22 mouse cellular contexts compared by ENCODE assay signal in genomic region chr19:60344911-60345310, GRCm38 (mm10).
DNase-seq lines count a peak whose midpoint lies in the region; TF ChIP-seq lines count a peak whose summit lies in the region.
"Had no signal": no experiment of that assay in that cellular context is flagged by ENCODE, and none has a peak within 500 bp of the region (broad histone marks: within the 10 kb centered on the region; RNA-seq: fewer than 3 reads in every experiment).

No protein-coding gene starts in this region.

- no peak overlapping the region for H3K27ac ChIP-seq in MEL (ENCODE audit: control insufficient read depth, low read depth, low read length)
- H3K27ac ChIP-seq: embryonic facial prominence, embryonic 10.5 days; embryonic facial prominence, embryonic 12.5 days; forebrain, embryonic 13.5 days; forebrain, embryonic 15.5 days had no signal

- TF ChIP-seq POLR2A in MEL (IDR thresholded peaks at IDR 0.05; ENCODE audit: control insufficient read depth in 1 of 2, insufficient read depth in 1 of 2, low read depth in 1 of 2, low read length in 2 of 2, poor library complexity in 1 of 2): no peak

- no peaks in the 10 kb centered on the region; the same call in 1 of the 2 replicates for H3K27me3 ChIP-seq in E14TG2a.4 (ENCODE audit: insufficient read depth, low read length)
- H3K27me3 ChIP-seq in MEL (ENCODE audit: control insufficient read depth in 1 of 2, insufficient read depth in 2 of 2, low read length in 2 of 2): peaks cover 7 to 9% of the 10 kb centered on the region in 2 experiments; a peak in 3 of 4 replicates
- H3K27me3 ChIP-seq: CH12.LX; embryonic facial prominence, embryonic 12.5 days; forebrain, embryonic 13.5 days; forebrain, embryonic 15.5 days had no signal

- H3K4me1 ChIP-seq in E14TG2a.4 (replicated peaks; ENCODE audit: low read depth, low read length) (no peaks in the 10 kb centered on the region), MEL (ENCODE audit: control insufficient read depth in 1 of 2, insufficient read depth in 2 of 2, low read length in 2 of 2) (no peaks in the 10 kb centered on the region)
- H3K4me1 ChIP-seq: embryonic facial prominence, embryonic 10.5 days; embryonic facial prominence, embryonic 12.5 days; forebrain, embryonic 13.5 days; forebrain, embryonic 15.5 days had no signal

- TF ChIP-seq CTCF in E14TG2a.4 (conservative IDR thresholded peaks at IDR 0.05; ENCODE audit: low read length): peak; percentile 60
- TF ChIP-seq CTCF in MEL (IDR thresholded peaks at IDR 0.05 in 2 of 3, conservative IDR thresholded peaks at IDR 0.05 in 1 of 3; ENCODE audit: control insufficient read depth in 1 of 3, insufficient read depth in 1 of 3, low read depth in 2 of 3, low read length in 3 of 3, poor library complexity in 1 of 3, severe bottlenecking in 1 of 3): peak in 2 of 3 experiments; percentile 15 to 19; a peak in 4 of 6 replicates

- no peaks in the 10 kb centered on the region for H3K36me3 ChIP-seq in E14TG2a.4 (ENCODE audit: insufficient read depth, low read length)
- no peaks in the 10 kb centered on the region for H3K36me3 ChIP-seq in MEL (ENCODE audit: control insufficient read depth in 1 of 2, insufficient read depth in 2 of 2, low read length in 2 of 2)
- H3K36me3 ChIP-seq: embryonic facial prominence, embryonic 10.5 days; embryonic facial prominence, embryonic 12.5 days; forebrain, embryonic 15.5 days; G1E had no signal

- peak; percentile 16 for DNase-seq in MEL (ENCODE audit: low read depth, low spot score)
- peak; percentile 58 for DNase-seq in ZHBTc4 (ENCODE audit: low read depth, low spot score)
- DNase-seq in kidney, postnatal 10 days: no peak
- DNase-seq in embryo, embryonic 10 days (ENCODE audit: low spot score): no peak
- DNase-seq: adrenal gland, adult 2 months; adrenal gland, postnatal 10 days; adrenal gland, postnatal 25 days; B cell, adult 2 months; cerebellum, adult 11 months; cerebellum, adult 18-20 months; cerebellum, adult 8-10 months; cerebellum, adult 9-11 months; cerebellum, postnatal 14 days; cerebellum, postnatal 36 days; forebrain, postnatal 0 days had no signal

- no peaks in the 10 kb centered on the region for H3K9me3 ChIP-seq in E14TG2a.4 (ENCODE audit: low read length)
- no peaks in the 10 kb centered on the region for H3K9me3 ChIP-seq in MEL (replicated peaks; ENCODE audit: insufficient read depth, low read length)
- H3K9me3 ChIP-seq: embryonic facial prominence, embryonic 10.5 days; embryonic facial prominence, embryonic 12.5 days; forebrain, embryonic 13.5 days; forebrain, embryonic 15.5 days; G1E had no signal

- no peak overlapping the region for H3K9ac ChIP-seq in MEL (ENCODE audit: control insufficient read depth, low read depth, low read length, poor library complexity, severe bottlenecking)
- H3K9ac ChIP-seq: embryonic facial prominence, embryonic 12.5 days; forebrain, embryonic 13.5 days; forebrain, embryonic 15.5 days; forebrain, postnatal 0 days had no signal

- TF ChIP-seq RAD21 in MEL (IDR thresholded peaks at IDR 0.05; ENCODE audit: low read depth, low read length): no peak; the same call in 1 of the 2 replicates

- TF ChIP-seq EP300 in MEL (IDR thresholded peaks at IDR 0.05; ENCODE audit: low read depth in 1 of 2, low read length in 2 of 2): no peak

- H3K4me3 ChIP-seq in E14TG2a.4 (replicated peaks; ENCODE audit: low read length) (no peak overlapping the region), MEL (ENCODE audit: control insufficient read depth in 1 of 2, insufficient read depth in 1 of 2, low read depth in 2 of 2, low read length in 2 of 2) (no peak overlapping the region)
- H3K4me3 ChIP-seq: embryonic facial prominence, embryonic 10.5 days; embryonic facial prominence, embryonic 12.5 days; forebrain, embryonic 13.5 days; forebrain, embryonic 15.5 days had no signal

- H3K79me2 ChIP-seq in MEL (ENCODE audit: control insufficient read depth, insufficient read depth, low read length, poor library complexity): no peaks in the 10 kb centered on the region

TF ChIP-seq in MEL, 35 proteins besides CTCF, POLR2A, EP300 and RAD21:
- no peak for TF ChIP-seq ZKSCAN1 (IDR thresholded peaks at IDR 0.05; ENCODE audit: low read depth, low read length)
- TF ChIP-seq HCFC1 (IDR thresholded peaks at IDR 0.05; ENCODE audit: low read depth, low read length): no peak
TF ChIP-seq in MEL: peak in this region for 0.

Comparison
In these comparisons a context has a peak if more than half of its experiments do, and no peak if none do; other contexts are left out.
1. DNase-seq: peak in MEL (single experiment) and ZHBTc4 (single experiment); none in kidney, postnatal 10 days (single experiment) and embryo, embryonic 10 days (single experiment).